Mouse (Mus musculus): Measurements from ENCODE around the gene Palmd.

The Palmd gene
- long read RNA-seq, experiment 1, transcript Palmd-201 (8 exons, 2,433 nt) = major isoform, 20 of 36 reads
- long read RNA-seq, experiment 1, partial matches to known transcripts = 8 of 36 reads
- long read RNA-seq, experiment 1, other reads (novel, unspliced or antisense) = 6 of 36 reads
- long read RNA-seq, experiment 2, transcript Palmd-201 (8 exons, 2,433 nt) = major isoform, 27 of 60 reads
- long read RNA-seq, experiment 2, partial matches to known transcripts = 28 of 60 reads
- long read RNA-seq, experiment 2, other reads (novel, unspliced or antisense) = 3 of 60 reads

GRCm38 (mm10) chr3:116968540-116968997, at the start of gene Palmd:
Palmd (minus strand) TSS chr3:116968987.
- intact Hi-C loops (cut with DNase I) = loop anchor here (2.0 kb wide), 1 partner anchor 92 kb away; no protein-coding TSS in a partner anchor

GRCm38 (mm10) chr3:117010182-117010581, 41.4 kb upstream of the Palmd start:
- intact Hi-C loops (cut with DNase I) = no loop called here

DNA sequence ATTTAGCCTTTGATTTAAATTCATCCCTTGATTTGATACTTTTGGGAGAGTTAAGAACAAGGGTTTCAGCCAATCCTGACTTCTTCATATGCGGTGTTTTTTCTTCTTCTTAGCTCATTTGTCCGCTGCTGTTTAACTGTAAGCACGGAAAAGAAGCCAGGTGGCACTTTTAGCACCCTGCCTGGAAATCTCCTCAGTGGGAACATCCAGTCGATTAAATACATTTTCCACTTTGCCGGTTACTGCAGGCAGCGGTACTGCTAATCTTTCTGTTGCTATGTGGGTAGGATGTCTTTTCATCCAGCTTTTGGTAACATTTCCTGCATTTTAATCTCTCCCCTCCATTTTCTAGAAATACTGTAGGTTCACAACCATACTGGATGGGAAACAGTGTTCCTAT, 38.6 kb upstream of the Palmd start:
- intact Hi-C loops (cut with DNase I) = no loop called here

- intact Hi-C loops (cut with DNase I) = no loop called here
Observed at GRCm38 (mm10) chr3:117006636-117007035, 37.8 kb upstream of the Palmd start.

GRCm38 (mm10) chr3:117003379-117003778, 34.6 kb upstream of the Palmd start:
- intact Hi-C loops (cut with DNase I) = no loop called here

DNA sequence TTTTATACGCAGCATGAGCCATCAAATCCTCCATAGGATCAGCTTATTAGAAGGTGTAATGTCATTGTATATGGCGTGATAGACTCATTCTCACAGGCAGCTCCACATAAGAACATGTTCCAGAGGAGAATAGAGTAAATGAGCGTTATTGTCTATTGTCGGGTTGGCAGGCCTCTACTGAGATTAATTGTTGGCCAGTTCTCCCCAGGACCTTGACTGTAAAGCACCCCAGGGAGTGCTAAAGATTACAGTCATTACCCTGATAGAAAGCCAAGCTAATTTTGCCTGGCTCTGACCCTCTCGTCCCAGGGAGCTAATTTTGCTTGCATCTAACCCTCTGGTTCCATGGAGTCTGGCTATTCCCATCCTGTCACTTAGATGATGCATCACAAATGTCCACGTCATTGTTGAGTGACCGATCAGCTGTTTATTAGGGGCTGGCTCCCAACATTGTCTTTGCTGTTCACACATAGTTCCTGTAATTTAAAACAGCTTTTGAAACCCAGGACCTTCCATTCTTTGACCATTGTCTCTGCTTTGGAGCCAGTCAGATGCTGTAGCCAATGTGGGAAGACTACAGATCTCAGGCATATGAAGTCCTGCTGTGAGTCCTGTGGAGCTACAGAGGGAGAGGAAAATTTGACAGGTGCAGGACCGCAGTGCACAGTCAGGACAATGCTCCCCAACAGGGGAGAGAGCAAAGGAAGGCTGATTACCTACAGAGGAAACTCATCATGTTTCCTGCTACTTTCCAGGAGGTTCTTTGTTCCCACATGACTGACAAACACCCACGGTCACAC, 33.1 kb upstream of the Palmd start:
- intact Hi-C loops (cut with DNase I) = no loop called here

- intact Hi-C loops (cut with DNase I) = no loop called here
Observed at GRCm38 (mm10) chr3:116993011-116993410, 24.2 kb upstream of the Palmd start.

DNA sequence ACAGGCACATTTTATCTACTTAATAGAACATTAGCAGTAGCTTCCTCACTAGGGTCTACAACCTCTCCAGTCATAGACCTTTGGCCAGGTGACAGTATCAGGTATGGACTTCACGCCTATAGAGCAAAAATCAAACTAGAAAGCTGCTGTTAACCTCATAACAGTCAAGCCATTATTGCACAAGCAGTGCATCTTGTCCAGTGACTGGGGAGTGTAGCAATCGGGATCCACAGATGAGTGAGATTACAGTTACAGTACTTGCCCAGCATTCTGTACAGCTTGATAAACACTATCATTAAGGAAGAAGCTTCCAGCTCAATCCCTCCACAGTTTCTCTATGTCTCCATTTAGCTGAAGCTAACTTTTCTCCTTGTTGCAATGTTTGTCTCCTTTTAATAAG, 22.4 kb upstream of the Palmd start:
- intact Hi-C loops (cut with DNase I) = no loop called here

DNA sequence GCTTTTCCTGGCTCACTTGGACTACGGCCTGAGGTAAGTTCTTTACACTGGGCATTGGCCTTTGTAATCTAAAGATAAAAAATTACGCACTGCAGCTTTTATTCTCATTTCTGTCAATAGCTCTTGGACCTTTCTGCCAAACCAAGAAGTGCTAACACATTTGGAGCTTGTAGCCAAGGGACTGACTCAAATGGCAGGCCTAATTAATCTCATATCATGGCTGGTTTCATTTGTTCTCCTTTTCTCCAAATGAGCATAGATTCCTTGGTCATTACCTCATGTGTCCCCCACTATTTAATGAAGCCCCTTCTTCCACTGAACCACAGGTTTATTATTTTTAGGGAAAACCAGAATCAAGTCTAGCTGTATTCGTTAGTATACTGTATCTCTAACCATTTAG, 19.4 kb upstream of the Palmd start:
- intact Hi-C loops (cut with DNase I) = no loop called here

DNA sequence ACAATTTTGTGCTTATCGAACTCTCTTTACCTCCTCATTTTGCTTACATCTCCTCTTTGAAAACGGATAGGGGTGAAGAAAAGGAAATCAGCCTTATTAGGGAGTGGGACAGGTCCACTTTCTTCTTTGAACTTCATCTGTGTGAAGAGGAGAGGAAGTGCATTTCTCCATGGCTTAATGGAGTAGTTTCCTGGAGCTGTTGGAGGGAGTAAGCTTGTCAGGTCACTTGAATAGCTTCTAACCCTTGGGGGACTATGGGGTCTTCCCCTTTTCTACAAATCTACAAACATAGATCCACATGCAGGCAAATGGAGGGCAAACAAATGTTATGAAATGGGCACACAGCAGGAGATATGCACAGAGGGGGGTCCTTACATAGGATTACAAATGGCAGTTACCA, 17.7 kb upstream of the Palmd start:
- intact Hi-C loops (cut with DNase I) = no loop called here

GRCm38 (mm10) chr3:116985741-116986140, 17.0 kb upstream of the Palmd start:
- intact Hi-C loops (cut with DNase I) = no loop called here

DNA sequence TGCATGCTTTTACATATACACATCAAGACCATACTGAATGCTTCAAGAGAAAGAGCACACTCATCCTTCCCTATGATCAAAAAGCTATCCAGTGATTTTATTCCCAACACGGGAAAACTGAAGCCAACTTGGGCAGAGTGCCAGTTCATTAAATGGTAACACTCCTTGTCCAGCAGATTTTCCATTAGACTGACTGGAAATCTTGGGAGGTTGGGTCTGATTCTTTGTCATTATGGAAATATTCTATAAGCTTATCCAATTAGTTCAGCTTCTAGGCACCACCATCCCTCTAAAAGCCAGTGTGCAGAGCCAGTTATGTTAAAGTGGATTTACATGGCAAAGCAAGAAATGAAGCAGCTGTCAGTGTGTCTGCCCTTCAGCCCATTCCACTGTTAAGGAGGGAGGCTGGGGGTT, 16.3 kb upstream of the Palmd start:
- intact Hi-C loops (cut with DNase I) = no loop called here

GRCm38 (mm10) chr3:116981811-116982575, 13.2 kb upstream of the Palmd start:
- intact Hi-C loops (cut with DNase I) = no loop called here

DNA sequence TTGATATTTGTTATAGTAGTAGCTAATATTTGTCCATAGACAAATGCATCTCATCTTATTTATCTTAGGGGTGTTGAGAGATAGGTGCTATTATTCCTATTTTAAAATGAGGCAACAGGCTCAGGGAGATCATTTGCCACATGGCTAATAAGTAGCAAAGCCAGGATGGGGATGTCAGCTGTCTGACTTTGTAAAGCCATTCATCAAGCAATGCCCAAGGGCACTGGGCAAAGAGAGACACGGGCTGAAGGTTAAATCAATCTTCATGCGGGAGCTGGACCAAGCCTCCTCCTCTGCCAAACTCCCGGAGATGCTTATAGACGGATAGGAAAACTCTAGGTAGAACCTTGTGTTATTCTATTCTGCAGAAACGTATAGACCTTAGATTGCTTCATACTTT, 999 bp upstream of the Palmd start:
- intact Hi-C loops (cut with DNase I) = loop anchor here (2.0 kb wide), 1 partner anchor 91 kb away; no protein-coding TSS in a partner anchor

- intact Hi-C loops (cut with DNase I) = loop anchor here (2.0 kb wide), 1 partner anchor 92 kb away; no protein-coding TSS in a partner anchor
Observed at GRCm38 (mm10) chr3:116969003-116969402, 216 bp upstream of the Palmd start.

DNA sequence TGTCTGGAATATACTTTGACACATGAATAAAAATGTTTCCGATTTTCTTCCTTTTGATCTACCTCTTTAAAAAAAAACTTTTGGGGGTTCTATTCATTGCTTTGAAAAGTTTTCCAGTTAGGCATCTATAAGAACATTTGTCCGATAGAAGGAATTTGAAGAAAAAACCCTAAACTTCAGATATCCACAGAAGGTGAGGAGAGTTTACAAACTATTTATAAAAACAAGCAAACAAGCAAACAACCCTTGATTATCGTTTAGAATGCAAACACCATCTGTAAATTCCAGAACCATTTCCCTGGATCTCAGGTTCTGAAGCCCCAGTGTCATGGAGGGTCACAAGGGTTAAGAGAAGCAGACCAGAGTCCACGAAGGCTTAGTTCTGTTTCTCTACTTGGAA, 820 bp downstream of the Palmd start, which contains the start of gene 4930455H04Rik:
TSS of gene 4930455H04Rik (plus strand) at position 301 of the 400 bp plus-strand sequence.
- intact Hi-C loops (cut with DNase I) = loop anchor here (2.0 kb wide), 1 partner anchor 93 kb away; no protein-coding TSS in a partner anchor

GRCm38 (mm10) chr3:116967436-116967835, 1.4 kb downstream of the Palmd start:
- intact Hi-C loops (cut with DNase I) = no loop called here

GRCm38 (mm10) chr3:116966800-116967199, 2.0 kb downstream of the Palmd start:
- intact Hi-C loops (cut with DNase I) = no loop called here

- intact Hi-C loops (cut with DNase I) = no loop called here
Observed at GRCm38 (mm10) chr3:116966225-116966624, 2.6 kb downstream of the Palmd start.

GRCm38 (mm10) chr3:116964426-116964825, 4.4 kb downstream of the Palmd start:
- intact Hi-C loops (cut with DNase I) = no loop called here

- intact Hi-C loops (cut with DNase I) = no loop called here
Observed at GRCm38 (mm10) chr3:116963213-116963612, 5.6 kb downstream of the Palmd start.
